Mouse (Mus musculus): Measurements from ENCODE around the gene Col9a3. TPM values are rescaled to one million over a fixed set of nuclear protein-coding genes. Genes with fewer than 3 reads are reported as not detected.

Col9a3 gene
- 0.70 and 1.0 TPM in 2 replicates for total RNA-seq (2021)
- long read RNA-seq, result 0 reads

DNA sequence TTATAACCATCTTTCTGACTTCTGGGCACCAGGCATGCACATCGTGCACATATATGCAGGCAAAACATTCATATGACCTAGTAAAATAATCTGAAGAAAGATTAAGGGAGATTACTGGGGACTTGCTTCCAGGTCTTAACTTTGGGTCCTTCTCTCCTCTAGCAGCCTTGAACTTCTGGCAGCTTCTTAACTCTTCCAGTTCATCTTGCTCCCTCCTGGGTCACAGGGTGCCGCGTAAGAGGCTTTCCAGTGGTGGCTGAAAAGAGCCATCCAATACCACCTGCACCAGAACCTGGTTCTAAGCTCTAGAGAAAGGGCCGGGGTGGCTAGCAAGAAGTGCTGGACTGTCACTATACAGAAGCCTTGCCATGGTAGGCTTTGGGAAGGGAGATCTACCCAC is at the start of gene Col9a3:
TSS of gene Col9a3 (plus strand) at position 301 of the 400 bp plus-strand sequence.
- no peak for DNase-seq

- no peak for DNase-seq
These were observed 45.2 kb upstream of the Col9a3 start for GRCm38 (mm10) chr2:180552340-180552739.

DNA sequence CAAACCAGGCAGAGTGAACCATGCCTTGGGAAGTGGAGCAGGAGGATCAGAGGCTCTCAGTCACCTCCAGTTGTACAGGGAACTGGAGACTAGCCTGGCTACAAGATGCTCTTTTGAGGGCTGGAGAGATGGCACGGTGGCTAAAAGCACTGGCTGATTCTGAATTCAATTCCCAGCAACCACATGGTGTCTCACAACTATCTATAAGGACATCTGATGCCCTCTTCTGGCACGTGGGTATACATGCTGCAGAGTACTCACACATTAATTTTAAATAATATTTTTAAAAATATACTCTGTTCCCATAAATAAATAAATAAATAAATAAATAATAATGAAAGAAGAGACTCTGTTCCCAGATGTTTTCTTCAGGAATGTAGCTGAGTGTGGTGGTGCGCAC is 42.4 kb upstream of the Col9a3 start:
- DNase-seq, result no peak

GRCm38 (mm10) chr2:180556470-180556869 is 41.1 kb upstream of the Col9a3 start:
- DNase-seq, result no peak

- no peak for DNase-seq
These were observed 37.3 kb upstream of the Col9a3 start for GRCm38 (mm10) chr2:180560245-180560644.

- no peak for DNase-seq
These were observed 35.4 kb upstream of the Col9a3 start for GRCm38 (mm10) chr2:180562146-180562545.

DNA sequence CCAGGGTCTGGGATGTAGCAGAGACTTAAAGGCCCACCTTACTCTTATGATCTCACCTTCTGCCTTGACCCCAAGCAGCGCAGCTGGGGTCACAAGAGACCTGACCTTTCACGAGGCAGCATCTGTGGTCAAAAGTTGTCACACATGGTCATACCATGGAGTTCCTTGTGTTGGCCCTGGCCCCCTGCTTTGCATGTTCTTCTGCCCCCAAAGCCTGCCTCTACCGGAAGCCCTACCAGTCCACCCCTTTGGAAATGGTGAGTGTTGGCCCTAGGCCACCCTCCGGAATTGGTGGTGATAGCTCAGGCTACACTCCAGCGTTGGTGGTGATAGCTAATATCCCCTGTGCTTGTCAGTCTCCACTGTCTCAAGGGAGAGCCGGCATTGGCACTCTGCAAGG is 34.3 kb upstream of the Col9a3 start:
- no peak for DNase-seq

GRCm38 (mm10) chr2:180563841-180564240 is 33.7 kb upstream of the Col9a3 start:
- no peak for DNase-seq

DNA sequence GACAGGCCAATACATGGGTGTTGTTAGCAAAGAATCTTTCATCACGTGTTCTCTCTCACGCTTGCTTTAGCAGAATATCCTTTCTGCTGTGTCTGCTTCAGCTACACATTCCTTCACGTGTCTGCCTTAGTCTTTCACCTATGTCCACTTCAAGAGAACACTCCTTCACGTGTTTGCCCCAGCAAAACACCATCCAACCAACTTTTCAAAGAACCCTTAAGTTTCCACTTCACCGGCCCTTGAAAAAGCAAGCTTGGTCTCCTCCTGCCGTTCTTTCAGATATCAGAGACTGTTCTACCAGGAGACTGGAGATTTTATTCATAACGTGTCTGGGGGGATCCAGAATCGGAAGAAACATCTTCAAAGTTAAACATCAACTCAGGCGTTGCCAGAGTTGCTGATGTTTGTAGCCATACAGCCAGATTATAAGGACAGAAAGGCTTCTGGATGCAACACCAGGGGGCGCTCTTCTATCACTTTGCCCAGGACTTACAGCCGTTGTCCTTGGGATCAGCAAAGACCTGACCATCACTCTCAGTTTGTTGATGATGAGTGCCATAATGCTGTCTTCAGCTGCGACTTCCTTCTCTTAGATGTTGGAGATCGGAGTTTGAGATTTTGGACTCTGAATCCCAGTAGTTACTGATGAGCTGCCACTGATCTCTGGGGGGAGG is 31.2 kb upstream of the Col9a3 start:
- peak; percentile 62 for DNase-seq

GRCm38 (mm10) chr2:180569028-180569643 is 28.5 kb upstream of the Col9a3 start:
- DNase-seq, result peak; percentile 53

DNA sequence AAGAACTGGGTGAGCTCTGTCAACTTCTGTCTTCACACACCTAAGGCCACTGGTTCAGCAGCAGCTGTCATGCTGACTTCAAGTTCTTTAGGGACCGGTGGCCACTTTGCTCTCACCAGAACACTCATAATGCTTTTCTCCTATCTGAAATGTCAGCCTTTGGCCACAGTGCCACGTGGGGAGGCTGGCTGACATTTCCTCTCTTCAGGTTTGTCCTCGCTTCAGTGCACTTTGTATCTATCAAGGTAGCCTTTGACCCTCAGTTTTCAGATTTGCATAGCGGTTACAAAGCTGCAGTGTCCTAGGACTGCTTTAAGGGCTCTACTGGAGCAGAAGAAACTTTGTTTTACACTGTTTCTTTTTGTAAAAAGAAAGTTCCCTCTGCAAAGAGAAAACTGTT is 21.1 kb upstream of the Col9a3 start:
- no peak for DNase-seq

GRCm38 (mm10) chr2:180578686-180579085 is 18.9 kb upstream of the Col9a3 start:
- peak; percentile 75 for DNase-seq

DNA sequence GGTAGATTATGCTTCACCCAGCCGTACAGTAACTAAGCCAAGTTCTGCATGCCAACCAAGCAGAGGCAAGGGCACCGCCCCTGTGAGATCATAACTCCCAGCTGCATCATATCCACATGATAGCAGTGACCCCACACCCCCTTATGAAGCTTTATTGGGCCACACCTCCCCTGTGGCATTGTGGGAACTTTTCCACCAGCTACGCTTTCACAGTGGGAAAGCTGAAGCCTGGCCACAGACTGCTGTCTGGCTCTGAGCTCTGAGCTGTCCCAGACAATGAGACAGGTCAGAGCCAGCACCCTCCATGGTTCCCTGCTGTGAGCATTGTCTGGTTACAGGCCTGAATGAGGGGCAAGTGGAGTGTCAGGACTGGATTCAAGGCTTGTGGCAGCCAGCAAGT is 16.6 kb upstream of the Col9a3 start, which contains the start of gene Mrgbp:
TSS of gene Mrgbp (plus strand) at position 303 of the 400 bp plus-strand sequence.
- no peak for DNase-seq

DNA sequence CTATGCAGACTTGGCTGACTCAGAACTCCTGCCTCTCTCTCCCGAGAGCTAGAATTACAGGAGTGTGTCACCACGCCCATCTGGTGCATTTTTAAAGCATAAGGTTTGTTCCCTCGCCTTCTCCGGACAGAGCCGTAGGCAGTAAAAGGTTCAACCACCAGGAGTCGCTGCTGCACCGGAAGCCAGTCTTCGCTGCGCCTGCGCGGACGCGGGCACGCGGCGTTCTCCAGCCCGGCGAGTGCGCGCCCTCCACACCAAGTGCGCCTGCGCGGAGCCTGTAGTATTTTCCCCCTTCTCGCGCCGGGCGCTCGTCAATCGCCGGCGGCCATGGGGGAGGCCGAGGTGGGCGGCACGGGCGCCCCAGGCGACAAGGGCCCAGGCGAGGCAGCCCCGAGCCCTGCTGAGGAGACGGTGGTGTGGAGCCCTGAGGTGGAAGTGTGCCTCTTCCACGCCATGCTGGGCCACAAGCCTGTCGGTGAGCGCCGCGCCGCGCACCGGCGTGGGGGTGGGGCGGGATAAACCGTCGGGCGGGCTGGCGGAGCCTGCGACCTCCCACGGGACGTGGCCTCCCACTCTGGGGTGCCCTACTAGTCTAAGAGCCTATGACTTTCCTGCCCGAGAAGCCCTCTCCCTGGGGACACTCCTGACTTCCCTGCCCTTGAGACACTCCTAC is 15.0 kb upstream of the Col9a3 start:
- peak; percentile 99 for DNase-seq

DNA sequence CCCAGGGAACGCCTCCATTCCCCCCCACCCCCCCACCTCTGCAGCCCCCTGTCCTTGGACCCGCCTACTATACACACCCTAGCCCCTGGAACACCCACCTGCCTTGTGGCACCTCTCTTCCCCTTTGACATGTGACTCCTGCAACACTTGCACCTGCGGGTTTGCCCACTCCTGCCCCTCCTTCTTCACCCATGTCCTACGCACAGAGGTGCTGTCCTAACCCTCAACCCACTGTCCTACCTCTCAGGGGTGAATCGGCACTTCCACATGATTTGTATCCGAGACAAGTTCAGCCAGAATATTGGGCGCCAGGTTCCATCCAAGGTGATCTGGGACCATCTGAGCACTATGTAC is 14.5 kb upstream of the Col9a3 start:
- no peak for DNase-seq

DNA sequence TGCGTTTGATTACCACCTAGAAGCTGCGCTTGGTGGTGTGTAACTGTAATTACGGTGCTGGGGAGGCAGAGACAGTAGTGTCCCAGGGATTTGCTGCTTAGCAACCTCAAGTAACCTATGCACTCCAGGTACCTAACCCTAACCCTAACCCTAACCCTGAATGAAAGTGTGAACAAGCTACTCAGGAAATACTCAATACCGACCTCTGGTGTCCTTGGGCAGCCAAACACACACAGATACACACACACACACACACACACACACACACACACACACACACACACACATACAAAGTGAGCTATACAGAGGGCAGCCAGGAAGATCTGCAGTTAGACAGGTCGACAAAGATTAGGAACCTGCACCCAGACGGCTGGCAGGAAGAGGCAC is 8.9 kb upstream of the Col9a3 start:
- no peak for DNase-seq

DNA sequence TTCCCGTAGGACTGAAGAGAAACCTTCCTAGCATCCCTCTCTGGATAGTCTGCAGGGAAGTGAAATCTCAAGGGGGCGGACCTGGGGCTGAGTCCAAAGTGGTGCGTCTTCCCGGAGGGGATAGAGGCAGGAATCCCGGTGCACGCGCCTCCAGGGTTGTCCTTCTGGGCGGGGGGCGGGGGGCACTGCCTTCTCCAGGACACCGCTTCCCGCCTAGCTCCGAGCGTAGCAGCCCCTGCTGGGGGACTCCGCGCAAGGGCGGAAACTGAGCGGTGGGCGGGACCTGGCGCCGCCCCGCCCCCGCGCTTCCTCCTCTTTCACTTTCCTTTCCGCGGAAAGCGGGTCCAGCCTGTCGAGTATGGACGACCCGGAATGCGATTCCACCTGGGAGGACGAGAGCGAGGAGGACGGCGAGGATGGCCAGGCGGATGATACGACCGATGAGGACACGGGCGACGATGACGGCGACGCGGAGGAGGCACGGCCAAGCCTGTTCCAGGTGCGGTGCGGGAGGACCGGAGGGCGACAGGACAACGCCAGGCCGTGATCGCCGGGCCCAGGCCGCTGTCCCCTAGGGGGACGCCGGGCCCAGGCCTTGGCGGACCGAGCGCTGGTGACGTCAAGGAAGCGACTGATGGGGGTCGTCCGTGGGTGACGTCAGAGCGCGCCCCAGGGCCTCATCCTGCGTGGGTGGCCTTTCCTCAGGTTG is 8.3 kb upstream of the Col9a3 start, which contains the start of gene Ogfr:
TSS of gene Ogfr (plus strand) at position 123 of the 709 bp plus-strand sequence.
- peak; percentile 85 for DNase-seq

- no peak for DNase-seq
These were observed 641 bp downstream of the Col9a3 start for GRCm38 (mm10) chr2:180598157-180598705.

DNA sequence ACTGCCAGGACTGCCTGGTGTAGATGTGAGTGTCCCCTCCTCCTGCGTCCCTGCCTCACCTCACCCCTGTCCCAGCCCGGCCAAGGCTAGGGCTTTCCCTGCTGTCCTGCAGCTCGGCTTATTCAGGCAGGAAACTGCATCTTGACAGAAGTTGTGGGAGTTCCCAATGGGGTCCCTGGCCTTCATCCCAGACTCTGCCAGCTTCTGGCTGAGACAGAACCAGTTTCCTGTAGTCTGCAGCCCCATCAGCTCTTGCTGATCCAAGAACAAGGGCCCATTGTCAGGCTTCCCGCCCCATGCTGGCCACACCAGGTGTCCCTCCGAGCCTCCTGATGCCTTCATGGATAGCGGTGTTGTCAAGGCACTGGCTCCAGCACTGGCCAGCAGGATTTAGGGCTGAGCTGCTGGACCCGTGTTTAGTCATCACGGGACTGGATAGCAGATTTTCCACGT is 3.0 kb downstream of the Col9a3 start:
- DNase-seq, result no peak

DNA sequence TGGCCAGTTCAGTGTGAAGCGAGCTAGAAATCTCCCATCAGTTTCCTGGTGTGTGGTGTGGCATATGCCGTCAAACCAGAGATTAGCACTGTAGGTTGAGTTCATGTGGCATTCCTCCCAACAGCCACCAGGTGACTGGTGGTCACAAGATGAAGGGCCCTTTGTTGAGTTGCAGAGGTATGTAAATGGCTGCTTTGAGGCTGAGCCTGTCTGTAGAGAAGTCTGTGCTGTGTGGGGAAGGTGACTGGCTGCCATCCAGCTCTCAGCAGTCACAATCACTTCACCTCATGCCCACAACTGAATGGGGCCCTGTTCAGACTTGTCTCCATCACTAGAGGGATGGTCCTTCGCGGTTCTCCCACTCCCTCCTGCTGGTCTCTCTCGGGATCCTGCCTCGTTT is 7.2 kb downstream of the Col9a3 start:
- no peak for DNase-seq

DNA sequence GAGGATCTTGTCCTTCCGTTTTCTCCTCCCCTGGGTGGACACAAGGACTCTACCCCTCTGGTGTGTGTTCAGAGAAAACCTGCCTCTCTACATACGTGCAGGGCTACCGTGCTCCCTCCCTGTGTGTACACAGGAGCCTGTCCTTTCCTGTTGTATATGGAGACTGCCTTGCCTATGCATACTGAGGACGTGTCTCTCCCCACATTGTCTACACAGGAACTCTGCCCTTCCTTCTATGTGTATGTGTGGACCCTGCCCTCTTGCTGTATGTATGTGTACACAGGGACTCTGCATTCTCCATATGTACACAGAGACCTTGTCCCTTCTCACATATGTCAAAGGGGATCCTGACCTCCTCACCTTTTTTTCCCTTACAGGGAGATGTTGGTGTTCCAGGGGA is 12.7 kb downstream of the Col9a3 start:
- no peak for DNase-seq

- no peak for DNase-seq
These were observed 14.3 kb downstream of the Col9a3 start for GRCm38 (mm10) chr2:180611882-180612281.
